19 mouse cellular contexts compared by ENCODE assay signal in the genomic region with DNA sequence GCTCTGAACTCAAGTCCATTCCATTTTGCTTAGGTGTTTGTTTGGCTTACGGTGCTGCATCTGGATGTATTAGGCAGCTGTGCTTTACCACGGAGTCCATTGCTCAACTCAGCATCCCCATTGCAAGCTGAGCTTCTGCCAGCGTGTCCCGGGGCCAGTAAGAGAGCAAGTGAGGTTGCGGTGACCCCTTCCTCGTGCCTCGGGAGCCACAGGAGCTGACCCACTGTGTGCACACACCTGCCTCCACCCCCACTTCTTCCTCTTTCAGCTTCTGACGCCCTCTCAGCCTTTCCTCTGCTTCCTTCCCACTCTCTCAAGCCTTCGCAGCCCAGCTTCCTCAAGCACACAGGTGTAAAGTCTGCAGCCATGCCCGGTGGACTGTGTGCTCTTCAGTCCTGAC. TPM values are rescaled to one million over a fixed set of nuclear protein-coding genes. Genes with fewer than 3 reads are reported as not detected.
DNase-seq lines count a peak whose midpoint lies in the region; ATAC-seq and TF ChIP-seq lines count a peak whose summit lies in the region.
"Had no signal": no experiment of that assay in that cellular context is flagged by ENCODE, and none has a peak within 500 bp of the region (broad histone marks: within the 10 kb centered on the region; RNA-seq: fewer than 3 reads in every experiment).

No protein-coding gene starts in this region.

- no peaks in the 10 kb centered on the region; the same call in 1 of the 2 replicates for H3K36me3 ChIP-seq in E14TG2a.4 (ENCODE audit: insufficient read depth, low read length)
- H3K36me3 ChIP-seq: intestine, embryonic 15.5 days; kidney, embryonic 15.5 days; liver, embryonic 12.5 days; lung, embryonic 15.5 days had no signal

- peaks cover 56% of the 10 kb centered on the region for H3K4me1 ChIP-seq in E14TG2a.4 (replicated peaks; ENCODE audit: low read depth, low read length)

- peak; percentile 19; the same call in 1 of the 2 replicates for ATAC-seq in common myeloid progenitor, adult 5-6 weeks (replicated peaks; ENCODE audit: low read depth, poor library complexity, severe bottlenecking)
- ATAC-seq: forebrain, postnatal 0 days; intestine, embryonic 15.5 days; liver, embryonic 12.5 days; midbrain, embryonic 16.5 days had no signal

- no peak overlapping the region for H3K4me3 ChIP-seq in layer of hippocampus, adult 2 months
- 0 out of 2 replicates have a peak overlapping the region, but pooled peaks have one; percentile 13 for H3K4me3 ChIP-seq in E14TG2a.4 (replicated peaks; ENCODE audit: low read length)
- H3K4me3 ChIP-seq: embryonic facial prominence, embryonic 12.5 days; intestine, embryonic 15.5 days; kidney, embryonic 15.5 days; limb, embryonic 10.5 days; liver, embryonic 12.5 days; lung, embryonic 15.5 days had no signal

- H3K27me3 ChIP-seq in E14TG2a.4 (ENCODE audit: insufficient read depth, low read length): no peaks in the 10 kb centered on the region
- H3K27me3 ChIP-seq: embryonic facial prominence, embryonic 12.5 days; intestine, embryonic 15.5 days; kidney, embryonic 15.5 days; liver, embryonic 12.5 days; lung, embryonic 15.5 days had no signal

- H3K9me3 ChIP-seq in E14TG2a.4 (ENCODE audit: low read length): no peaks in the 10 kb centered on the region
- H3K9me3 ChIP-seq: embryonic facial prominence, embryonic 12.5 days; intestine, embryonic 15.5 days; kidney, embryonic 15.5 days; limb, embryonic 10.5 days; liver, embryonic 12.5 days; lung, embryonic 15.5 days had no signal

- no peak for DNase-seq in layer of hippocampus, adult 2 months (ENCODE audit: low spot score in 2 of 2)
- no peak for DNase-seq in layer of hippocampus, adult 9-10 months (ENCODE audit: low spot score)
- peak; percentile 42 for DNase-seq in thymus, postnatal 25 days
- no peak for DNase-seq in cerebellum, postnatal 25 days
- no peak for DNase-seq in kidney, postnatal 25 days
- DNase-seq: adrenal gland, postnatal 14 days; cerebellum, adult 11-12 months; forebrain, postnatal 0 days had no signal

- H3K27ac ChIP-seq in layer of hippocampus, adult 2 months: peak overlapping the region; percentile 57; the same call in 1 of the 2 replicates
- H3K27ac ChIP-seq: embryonic facial prominence, embryonic 12.5 days; hindbrain, embryonic 14.5 days; intestine, embryonic 15.5 days; kidney, embryonic 15.5 days; limb, embryonic 10.5 days; liver, embryonic 12.5 days; lung, embryonic 15.5 days had no signal

- no peak for TF ChIP-seq CTCF in layer of hippocampus, adult 2 months (conservative IDR thresholded peaks at IDR 0.05)
- no peak for TF ChIP-seq CTCF in E14TG2a.4 (conservative IDR thresholded peaks at IDR 0.05; ENCODE audit: low read length)

RNA-seq across cellular contexts. Expression of a gene that starts 8.1 kb away (rescaled TPM):
- 10 to 100 TPM; 32.9 to 35.5 TPM for total RNA-seq in layer of hippocampus, adult 2 months (2021)
- 10.2 and 14.2 TPM in 2 replicates for total RNA-seq in common myeloid progenitor, adult 5-6 weeks (2017)

RNA-seq across cellular contexts. Expression of a gene that starts 17.3 kb away (rescaled TPM):
- 1 to 10 TPM in 1 of 2 experiments, under 1 TPM in 1; 0.92 to 1.0 TPM for total RNA-seq in layer of hippocampus, adult 2 months (2021)
- total RNA-seq in common myeloid progenitor, adult 5-6 weeks (2017): not detected in 2 replicates
- total RNA-seq: forebrain, postnatal 0 days; megakaryocyte-erythroid progenitor cell, adult 5-6 weeks had no signal

RNA-seq across cellular contexts. Expression of a gene that starts 18.1 kb away (rescaled TPM):
- 10 to 100 TPM; 55.9 to 56.2 TPM for total RNA-seq in layer of hippocampus, adult 2 months (2021)
- total RNA-seq in common myeloid progenitor, adult 5-6 weeks (2017): not detected in 2 replicates
- total RNA-seq: megakaryocyte-erythroid progenitor cell, adult 5-6 weeks had no signal

RNA-seq across cellular contexts. Expression of a gene that starts 20.0 kb away (rescaled TPM):
- not detected for total RNA-seq in layer of hippocampus, adult 2 months (2021)
- not detected in 2 replicates for total RNA-seq in common myeloid progenitor, adult 5-6 weeks (2017)
- total RNA-seq: megakaryocyte-erythroid progenitor cell, adult 5-6 weeks had no signal

RNA-seq across cellular contexts. Expression of a gene that starts 34.0 kb away (rescaled TPM):
- 10 to 100 TPM in 1 of 2 experiments, 1 to 10 TPM in 1; 9.1 to 10.3 TPM for total RNA-seq in layer of hippocampus, adult 2 months (2021)
- 0.34 and 4.8 TPM in 2 replicates for total RNA-seq in common myeloid progenitor, adult 5-6 weeks (2017)

Comparison
In these comparisons a context has a peak if more than half of its experiments do, and no peak if none do; other contexts are left out.
1. RNA of a gene that starts 18.1 kb away (total RNA-seq): 55.9 to 56.2 TPM in layer of hippocampus, adult 2 months; not detected in common myeloid progenitor, adult 5-6 weeks; every median in the first group is over 10 times any median in the second.